Mouse (Mus musculus) brain, embryonic 14.5 days (tissue): ENCODE measurements around the gene Cab39.

Experiments
- CTCF ChIP-seq: fragments of 200-500 bp; IDR thresholded peaks from 2 replicates; pipeline ENCODE4 v1.5.1; 2012; ENCODE audit warnings: inconsistent platforms, mild to moderate bottlenecking, moderate library complexity, borderline replicate concordance; ENCODE audit not compliant: insufficient read depth, insufficient read length; ENCODE audit errors: extremely low read depth
- POLR2A ChIP-seq: fragments of 200-500 bp; IDR thresholded peaks from 2 replicates; pipeline ENCODE4 v1.6.1; 2012; ENCODE audit warnings: mild to moderate bottlenecking, inconsistent platforms, borderline replicate concordance; ENCODE audit not compliant: poor library complexity, insufficient read depth, insufficient read length, severe bottlenecking; ENCODE audit errors: extremely low read depth

DNA sequence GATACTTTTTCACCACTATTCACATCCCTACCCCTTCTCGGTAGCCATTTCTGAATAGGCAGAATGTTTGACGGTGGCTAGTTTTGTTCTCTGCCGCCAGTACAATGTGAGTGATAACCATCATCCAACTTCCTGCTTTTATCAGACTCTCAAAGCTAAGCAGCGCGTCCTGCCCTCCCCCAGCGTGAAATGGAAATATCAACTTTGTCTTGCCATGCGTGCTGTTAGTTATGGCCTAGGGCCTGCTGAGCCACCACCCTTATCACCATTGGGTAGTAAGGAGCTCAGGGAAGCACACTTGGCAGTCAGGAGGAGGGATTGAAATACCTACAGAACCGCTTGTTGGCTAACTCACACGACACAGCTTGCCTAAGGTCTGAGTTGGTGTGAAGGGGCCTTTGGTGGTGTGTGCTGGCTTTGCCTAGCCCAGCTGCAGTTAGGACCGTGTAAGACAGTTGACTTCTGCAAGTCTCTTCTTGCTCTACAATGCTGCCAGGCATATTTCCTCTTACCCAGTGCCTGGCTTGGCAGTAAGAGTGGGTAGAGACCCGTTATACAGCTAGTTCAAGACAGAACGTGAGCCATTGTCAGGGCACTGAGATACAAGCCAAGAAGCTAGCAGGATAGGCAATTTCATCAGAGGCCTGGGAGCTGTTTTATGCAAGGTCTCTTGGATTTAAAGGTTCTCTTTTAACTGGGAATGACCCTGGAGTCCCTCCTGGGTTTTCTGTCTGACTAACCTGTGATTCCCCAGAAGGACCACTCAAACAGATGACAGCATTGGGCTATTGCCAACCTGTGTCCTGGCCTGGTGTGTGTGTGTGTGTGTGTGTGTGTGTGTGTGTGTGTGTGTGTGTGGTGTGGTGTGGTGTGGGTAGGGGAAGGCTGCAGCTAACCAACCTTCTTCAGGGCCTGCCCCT lies 103.8 kb downstream of the Cab39 start:
- no peak for TF ChIP-seq POLR2A
- TF ChIP-seq CTCF, result no peak
